Mouse (Mus musculus) midbrain, postnatal 0 days (tissue): ENCODE results near the gene Atp6v0a4. TPM values are rescaled to one million over a fixed set of nuclear protein-coding genes. Genes with fewer than 3 reads are reported as not detected.
A peak's percentile ranks its signal among the peaks of the same experiment; 100 is the strongest.

Experiments
- ATAC-seq: fragments of 200-750 bp; cut with Nextera tagmentation; 2 replicates; pipeline ENCODE4 v1.8.0; 2017; ENCODE audit warnings: moderate number of reproducible peaks, mild to moderate bottlenecking, moderate TSS enrichment, moderate library complexity; ENCODE audit not compliant: low FRiP score
- DNase-seq: peaks from one replicate; pipeline ENCODE4 v3.0.0-alpha.2; 2015; ENCODE audit warnings: low spot score
- H3K27ac ChIP-seq: fragments of 300-500 bp; sonication (generic); 2 replicates; pipeline ENCODE4 v1.5.1; 2014; ENCODE audit warnings: low read depth, mild to moderate bottlenecking, low read length, mixed read lengths
- H3K27me3 ChIP-seq: fragments of 300-500 bp; sonication (generic); 2 replicates; pipeline ENCODE4 v1.6.1; 2014; ENCODE audit warnings: low read length, control low read depth, mixed read lengths; ENCODE audit not compliant: insufficient read depth
- H3K36me3 ChIP-seq: fragments of 300-500 bp; sonication (generic); 2 replicates; pipeline ENCODE4 v1.6.1; 2014; ENCODE audit warnings: low read length, control low read depth, mixed read lengths; ENCODE audit not compliant: insufficient read depth
- H3K4me1 ChIP-seq: fragments of 300-500 bp; sonication (generic); 2 replicates; pipeline ENCODE4 v1.6.1; 2014; ENCODE audit warnings: mild to moderate bottlenecking, control low read depth, antibody characterized with exemption, low read length, mixed read lengths; ENCODE audit not compliant: insufficient read depth
- H3K4me2 ChIP-seq: fragments of 300-500 bp; sonication (generic); 2 replicates; pipeline ENCODE4 v1.6.1; 2014; ENCODE audit warnings: low read depth, mild to moderate bottlenecking, low read length, mixed read lengths; ENCODE audit not compliant: poor library complexity, severe bottlenecking
- H3K4me3 ChIP-seq: fragments of 300-500 bp; sonication (generic); 2 replicates; pipeline ENCODE4 v1.5.1; 2014; ENCODE audit warnings: low read depth, mild to moderate bottlenecking, low read length, moderate library complexity
- H3K9ac ChIP-seq: fragments of 300-500 bp; sonication (generic); replicated peaks from 2 replicates; pipeline ENCODE4 v1.6.1; 2014; ENCODE audit warnings: mild to moderate bottlenecking, low read length, moderate library complexity, mixed read lengths; ENCODE audit not compliant: poor library complexity, severe bottlenecking
- H3K9me3 ChIP-seq: fragments of 300-500 bp; sonication (generic); 2 replicates; pipeline ENCODE4 v1.6.1; 2016; ENCODE audit warnings: low read length, control low read depth
- CTCF ChIP-seq: IDR thresholded peaks from 2 replicates; pipeline ENCODE4 v1.5.1; 2016; ENCODE audit warnings: antibody characterized with exemption, mild to moderate bottlenecking
- WGBS: fragments of 180-500 bp; shearing (Covaris S2); extraction: QIAGEN DNeasy Blood & Tissue Kit; methylation state at CpG from one replicate; pipeline ENCODE4 v1.1.7; 2014; 5-methylcytosine and 5-hydroxymethylcytosine counted together
- polyA plus RNA-seq: library from polyadenylated mRNA; unstranded; fragments of >200 nt; fragmentation: Nextera tagmentation; extraction: Ambion mirVana; gene quantifications from 2 replicates; pipeline ENCODE4 v1.2.1, GENCODE M21; 2015
- total RNA-seq: library from RNA; depleted of rRNA; stranded (reverse); fragments of >200 nt; gene quantifications from 2 replicates; pipeline ENCODE4 v1.2.3, GENCODE M21; 2014

Atp6v0a4 gene
- total and polyA plus RNA-seq, 2 experiments from 2014 or later = 0.27 to 0.30 TPM

DNA sequence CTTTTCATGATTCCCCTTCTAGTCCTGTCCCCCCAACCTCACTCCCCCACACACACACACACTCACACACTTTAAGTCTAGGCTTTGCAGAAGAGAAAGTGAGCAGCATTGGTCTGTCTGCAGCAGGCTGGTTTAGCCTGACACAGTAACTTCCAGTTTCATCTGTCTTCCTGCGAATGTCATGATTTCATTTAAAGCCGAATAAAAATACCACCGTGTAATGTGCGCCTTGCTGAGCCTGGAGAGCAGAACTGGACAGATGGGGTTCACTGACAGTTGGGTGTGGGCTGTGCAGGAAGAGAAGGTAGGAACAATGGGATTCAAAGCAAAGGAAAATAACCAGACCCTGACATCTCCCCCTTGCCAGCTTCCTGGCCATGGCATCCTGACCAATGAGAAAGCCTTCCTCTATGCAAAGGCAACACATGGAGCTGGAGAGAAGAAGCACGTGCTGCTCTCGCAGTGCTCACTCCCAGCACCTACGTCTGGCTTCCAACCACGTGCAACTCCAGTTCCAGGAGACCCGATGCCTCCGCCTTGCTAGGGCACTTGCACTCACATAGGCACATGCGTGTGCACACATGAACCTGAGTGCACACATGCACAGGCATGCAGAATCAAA is 58.8 kb downstream of the Atp6v0a4 start:
- H3K4me2 ChIP-seq = no peak overlapping the region
- 60% methylated on average over 11 of the region's 11 CpGs for WGBS
- H3K4me1 ChIP-seq = no peaks in the 10 kb centered on the region; the same call in 1 of the 2 replicates
- H3K27ac ChIP-seq = no peak overlapping the region
- no peaks in the 10 kb centered on the region for H3K27me3 ChIP-seq
- no peak for TF ChIP-seq CTCF
- H3K36me3 ChIP-seq = no peaks in the 10 kb centered on the region
- DNase-seq (peak; percentile 35), ATAC-seq (peak; percentile 71)
- H3K9ac ChIP-seq = no peak overlapping the region
- H3K9me3 ChIP-seq = no peaks in the 10 kb centered on the region
- no peak overlapping the region for H3K4me3 ChIP-seq

DNA sequence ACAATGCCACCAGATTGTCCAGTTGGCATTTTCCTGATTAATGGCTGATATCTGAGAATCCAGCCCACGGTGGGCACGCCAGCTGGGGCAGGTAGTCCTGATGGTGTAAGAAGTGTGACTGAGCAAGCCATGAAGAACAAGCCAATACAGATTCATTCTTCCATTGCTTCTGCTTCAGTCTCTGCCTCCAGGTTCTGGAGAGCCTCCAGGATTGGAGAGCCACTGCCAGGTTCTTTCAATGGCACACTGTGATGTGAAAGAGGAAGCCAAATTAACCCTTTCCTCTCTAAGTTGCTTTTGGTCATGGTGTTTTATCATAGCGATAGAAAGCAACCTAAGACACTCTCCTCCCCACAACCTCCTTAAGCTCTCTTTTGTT is 59.3 kb downstream of the Atp6v0a4 start:
- TF ChIP-seq CTCF = no peak
- Histone ChIP-seq H3K4me3 (no peak overlapping the region), H3K36me3 (no peaks in the 10 kb centered on the region), H3K27ac (no peak overlapping the region), H3K9ac (no peak overlapping the region), H3K4me1 (no peaks in the 10 kb centered on the region; the same call in 1 of the 2 replicates), H3K27me3 (no peaks in the 10 kb centered on the region), H3K4me2 (no peak overlapping the region), H3K9me3 (no peaks in the 10 kb centered on the region)
- peak; percentile 82 for DNase-seq
- ATAC-seq = peak; percentile 31; the same call in 1 of the 2 replicates
- 52% methylated on average over 3 of the region's 3 CpGs for WGBS

DNA sequence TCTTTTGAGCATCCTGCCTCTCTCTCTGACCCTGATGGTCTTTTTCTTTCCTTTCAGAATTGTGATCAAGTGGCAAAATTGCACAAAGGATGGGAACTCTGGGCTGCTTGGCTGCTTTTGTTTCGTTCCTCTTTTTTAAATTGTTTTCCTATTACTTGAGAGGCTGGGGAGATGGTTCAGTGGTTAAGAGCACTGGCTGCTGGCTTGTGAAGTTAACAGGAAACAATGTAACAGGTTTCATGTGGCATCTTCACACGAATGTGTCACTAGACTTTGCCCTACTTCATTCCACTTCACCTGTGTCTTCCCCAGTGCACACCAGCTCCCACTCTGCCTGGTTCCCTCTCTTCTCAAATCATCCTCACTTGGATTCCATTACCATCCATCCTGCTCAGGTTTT is 59.8 kb downstream of the Atp6v0a4 start:
- WGBS = 75% methylated on average over 2 of the region's 2 CpGs
- Histone ChIP-seq H3K27ac (no peak overlapping the region), H3K9me3 (no peaks in the 10 kb centered on the region), H3K27me3 (no peaks in the 10 kb centered on the region), H3K36me3 (no peaks in the 10 kb centered on the region), H3K4me1 (no peaks in the 10 kb centered on the region; the same call in 1 of the 2 replicates), H3K4me2 (no peak overlapping the region), H3K9ac (no peak overlapping the region), H3K4me3 (no peak overlapping the region)
- ATAC-seq (no peak), DNase-seq (no peak)
- no peak for TF ChIP-seq CTCF

DNA sequence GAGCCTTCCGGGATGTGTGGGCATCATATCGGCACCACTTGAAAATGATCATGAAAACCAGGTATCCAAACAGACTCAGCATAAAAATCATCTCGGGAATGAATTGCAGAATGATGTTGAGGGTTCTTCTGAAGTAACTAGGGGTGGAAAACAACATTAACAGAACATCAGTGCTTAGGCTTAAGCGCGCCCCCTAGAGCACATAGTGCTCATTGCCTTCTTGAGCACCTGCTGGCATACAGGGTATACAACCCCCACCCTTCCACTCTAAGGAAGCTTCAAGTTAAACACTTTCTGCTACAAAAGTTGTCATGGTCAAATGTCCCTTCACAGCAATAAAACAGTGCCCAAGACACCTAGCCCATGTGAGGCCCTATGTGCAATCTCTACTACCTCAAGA is 65.6 kb downstream of the Atp6v0a4 start:
- H3K9me3 ChIP-seq = no peaks in the 10 kb centered on the region
- no peaks in the 10 kb centered on the region for H3K4me1 ChIP-seq
- no peaks in the 10 kb centered on the region for H3K36me3 ChIP-seq
- no peak overlapping the region for H3K27ac ChIP-seq
- TF ChIP-seq CTCF = peak; percentile 25; the same call in 1 of the 2 replicates
- H3K27me3 ChIP-seq = no peaks in the 10 kb centered on the region
- no peak overlapping the region for H3K4me3 ChIP-seq
- WGBS = 53% methylated on average over 5 of the region's 5 CpGs
- ATAC-seq = no peak
- DNase-seq = no peak
- H3K9ac ChIP-seq = no peak overlapping the region
- no peak overlapping the region for H3K4me2 ChIP-seq

DNA sequence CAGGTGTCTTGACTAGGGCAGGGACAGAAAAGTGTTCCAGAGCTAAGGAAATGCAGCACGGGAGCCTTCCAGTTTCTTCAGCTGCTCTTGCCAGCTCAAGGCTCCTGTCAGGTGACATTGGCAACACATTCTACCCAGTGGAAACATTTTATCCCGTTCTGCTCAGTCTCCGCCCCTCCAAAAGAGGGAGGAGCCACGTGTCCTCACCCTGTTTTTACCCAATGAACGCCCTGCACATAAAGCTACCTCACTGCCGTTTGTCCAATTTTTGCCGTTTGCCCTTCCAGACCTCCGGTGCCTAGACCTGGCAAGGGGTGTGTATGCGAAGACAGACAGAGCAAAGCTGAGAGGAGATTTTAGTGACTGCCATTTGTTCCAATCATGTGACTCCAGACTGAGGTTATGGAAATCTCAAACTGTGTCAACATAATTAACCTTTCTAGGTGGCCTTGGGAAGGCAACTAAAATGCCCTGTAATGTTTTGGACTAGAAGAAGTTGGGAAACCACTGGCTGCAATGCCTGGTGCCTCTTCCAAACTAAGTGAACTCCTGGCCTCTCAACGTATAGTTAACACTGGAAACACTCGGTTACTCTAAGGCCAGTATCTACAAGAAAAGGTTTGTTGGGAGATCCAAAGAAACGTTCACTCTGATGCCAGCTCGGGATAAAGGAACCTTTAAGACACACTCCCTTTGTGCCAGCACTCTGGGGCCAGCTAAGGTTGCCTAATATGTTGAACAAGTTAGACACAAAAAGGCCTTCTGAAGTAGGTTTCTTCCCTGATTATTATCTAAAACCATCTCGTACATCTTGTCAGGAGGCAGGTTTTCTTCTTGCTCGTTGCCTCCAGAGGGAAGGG is 68.7 kb downstream of the Atp6v0a4 start:
- ATAC-seq (no peak), DNase-seq (no peak)
- H3K4me2 ChIP-seq = no peak overlapping the region
- no peak for TF ChIP-seq CTCF
- 79% methylated on average over 15 of the region's 15 CpGs for WGBS
- H3K4me1 ChIP-seq = no peaks in the 10 kb centered on the region
- no peak overlapping the region for H3K4me3 ChIP-seq
- H3K9me3 ChIP-seq = no peaks in the 10 kb centered on the region
- H3K27ac ChIP-seq = no peak overlapping the region
- H3K9ac ChIP-seq = no peak overlapping the region
- H3K36me3 ChIP-seq = no peaks in the 10 kb centered on the region
- no peaks in the 10 kb centered on the region for H3K27me3 ChIP-seq

DNA sequence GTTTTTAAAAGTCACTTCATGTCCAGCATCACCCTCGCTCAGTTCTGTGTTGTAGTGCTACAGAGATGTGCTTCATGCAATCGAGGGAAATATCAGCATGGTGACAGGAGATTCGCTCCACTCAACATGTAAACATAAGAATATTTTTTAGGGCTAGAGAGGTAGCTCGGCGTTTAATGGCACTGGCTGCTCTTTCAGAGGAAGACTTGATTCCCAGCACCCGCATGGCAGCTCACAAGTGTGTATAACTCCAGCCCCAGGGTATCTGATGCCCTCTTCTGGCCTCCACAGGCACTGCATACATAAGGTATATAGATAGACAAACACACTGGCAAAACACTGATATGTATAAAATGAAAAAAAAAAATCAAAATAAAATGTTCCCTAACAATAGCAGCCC is 74.8 kb downstream of the Atp6v0a4 start:
- H3K36me3 ChIP-seq = no peaks in the 10 kb centered on the region
- no peak for TF ChIP-seq CTCF
- no peak overlapping the region for H3K4me2 ChIP-seq
- H3K9me3 ChIP-seq = no peaks in the 10 kb centered on the region
- 94% methylated on average over 6 of the region's 6 CpGs for WGBS
- no peaks in the 10 kb centered on the region for H3K4me1 ChIP-seq
- no peaks in the 10 kb centered on the region for H3K27me3 ChIP-seq
- H3K9ac ChIP-seq = no peak overlapping the region
- no peak for ATAC-seq
- no peak overlapping the region for H3K4me3 ChIP-seq
- no peak overlapping the region for H3K27ac ChIP-seq
- DNase-seq = no peak
